Mouse (Mus musculus) limb, embryonic 10.5 days (tissue): ENCODE results near the gene Mrpl41. TPM values are rescaled to one million over a fixed set of nuclear protein-coding genes. Genes with fewer than 3 reads are reported as not detected.
"Not testable (repeated sequence)": the region's sequence is repeated elsewhere in the genome, so short reads cannot be mapped to it uniquely, and the experiment has no call there.

Experiments used
- DNase-seq: peaks from one replicate; pipeline ENCODE4 v3.0.0-alpha.2; 2017; ENCODE audit warnings: low spot score
- H3K27ac ChIP-seq: fragments of 300-500 bp; sonication (generic); 2 replicates; pipeline ENCODE4 v1.5.1; 2016; ENCODE audit warnings: mild to moderate bottlenecking
- H3K27me3 ChIP-seq: fragments of 300-500 bp; sonication (generic); 2 replicates; pipeline ENCODE4 v1.6.1; 2016; ENCODE audit warnings: low read depth, mild to moderate bottlenecking; ENCODE audit not compliant: poor library complexity, severe bottlenecking
- H3K36me3 ChIP-seq: fragments of 300-500 bp; sonication (generic); 2 replicates; pipeline ENCODE4 v1.6.1; 2016; ENCODE audit warnings: mild to moderate bottlenecking, moderate library complexity
- H3K4me1 ChIP-seq: fragments of 300-500 bp; sonication (generic); 2 replicates; pipeline ENCODE4 v1.6.1; 2016
- H3K4me3 ChIP-seq: fragments of 300-500 bp; sonication (generic); 2 replicates; pipeline ENCODE4 v1.5.1; 2016; ENCODE audit warnings: mild to moderate bottlenecking, moderate library complexity
- H3K9me3 ChIP-seq: fragments of 300-500 bp; sonication (generic); replicated peaks from 2 replicates; pipeline ENCODE4 v1.6.1; 2016; ENCODE audit warnings: mild to moderate bottlenecking
- WGBS: fragments of 180-500 bp; shearing (Covaris S2); methylation state at CpG from one replicate; pipeline ENCODE4 v1.1.7; 2016; 5-methylcytosine and 5-hydroxymethylcytosine counted together
- polyA plus RNA-seq: library from polyadenylated mRNA; unstranded; fragments of >200 nt; fragmentation: Nextera tagmentation; extraction: Ambion mirVana; gene quantifications from 2 replicates; pipeline ENCODE4 v1.2.1, GENCODE M21; 2016

The Mrpl41 gene
- polyA plus RNA-seq, 1 experiment from 2014 or later: 119 TPM

DNA sequence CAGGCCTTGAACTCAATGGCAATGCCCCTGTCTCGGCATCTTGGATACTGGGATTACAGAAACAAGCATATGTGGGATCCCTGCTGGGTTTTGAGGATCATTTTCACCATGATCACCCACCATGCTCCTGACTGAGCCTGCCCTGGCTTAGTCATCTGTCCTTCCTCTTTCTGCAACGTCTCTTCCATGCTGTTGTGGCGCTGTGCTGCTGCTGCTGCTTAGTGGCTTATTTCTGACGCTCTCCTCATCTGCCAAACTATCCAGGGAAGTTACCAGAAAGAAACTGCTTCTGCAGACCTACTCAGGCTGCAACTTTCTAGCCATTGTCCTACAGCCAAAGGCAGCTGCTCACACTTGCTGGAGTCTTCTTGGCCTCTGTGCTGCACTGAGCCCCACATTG lies 4.5 kb downstream of the Mrpl41 start:
- 86% methylated on average over 4 of the region's 4 CpGs for WGBS
- no peak for DNase-seq
- Histone ChIP-seq H3K4me1 (peaks cover 9% of the 10 kb centered on the region), H3K27me3 (no peaks in the 10 kb centered on the region), H3K27ac (no peak overlapping the region), H3K9me3 (no peaks in the 10 kb centered on the region), H3K4me3 (no peak overlapping the region), H3K36me3 (peaks cover 79% of the 10 kb centered on the region)

GRCm38 (mm10) chr2:24962304-24963000 lies 12.4 kb downstream of the Mrpl41 start, which contains the start of gene Dph7:
Gene Dph7 (plus strand): TSS chr2:24962400.
- Histone ChIP-seq H3K27me3 (no peaks in the 10 kb centered on the region), H3K27ac (peak within 1 kb of the TSS; percentile 89), H3K36me3 (peaks cover 79% of the 10 kb centered on the region), H3K9me3 (no peaks in the 10 kb centered on the region), H3K4me3 (peak within 1 kb of the TSS; percentile 88), H3K4me1 (peaks cover 9% of the 10 kb centered on the region)
- WGBS: 1% methylated on average over 28 of the region's 28 CpGs
- peak; percentile 91 for DNase-seq

DNA sequence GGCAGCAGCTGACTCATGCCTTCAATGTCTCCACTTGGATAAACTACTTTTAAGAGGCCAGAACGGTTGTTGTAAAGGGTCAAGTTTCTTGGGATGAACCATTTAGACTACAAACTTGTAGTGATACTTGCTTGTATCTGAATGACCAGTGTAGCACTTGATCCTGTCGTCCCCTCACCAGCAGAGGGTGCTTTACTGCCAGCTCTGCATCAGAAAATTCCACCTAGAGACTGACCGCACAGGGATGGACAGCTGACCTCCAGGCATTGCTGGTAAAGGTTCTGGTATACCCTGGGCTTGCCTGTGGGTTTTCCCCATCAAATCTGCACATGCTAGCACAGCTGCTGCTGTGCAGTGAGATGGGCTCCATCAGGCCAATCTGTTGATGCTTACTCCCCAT lies 14.0 kb downstream of the Mrpl41 start:
- Histone ChIP-seq H3K27ac (no peak overlapping the region), H3K4me1 (peaks cover 9% of the 10 kb centered on the region), H3K36me3 (peaks cover 79% of the 10 kb centered on the region), H3K9me3 (no peaks in the 10 kb centered on the region), H3K27me3 (no peaks in the 10 kb centered on the region), H3K4me3 (no peak overlapping the region)
- peak; percentile 42 for DNase-seq
- WGBS: 27% methylated on average over 3 of the region's 3 CpGs

DNA sequence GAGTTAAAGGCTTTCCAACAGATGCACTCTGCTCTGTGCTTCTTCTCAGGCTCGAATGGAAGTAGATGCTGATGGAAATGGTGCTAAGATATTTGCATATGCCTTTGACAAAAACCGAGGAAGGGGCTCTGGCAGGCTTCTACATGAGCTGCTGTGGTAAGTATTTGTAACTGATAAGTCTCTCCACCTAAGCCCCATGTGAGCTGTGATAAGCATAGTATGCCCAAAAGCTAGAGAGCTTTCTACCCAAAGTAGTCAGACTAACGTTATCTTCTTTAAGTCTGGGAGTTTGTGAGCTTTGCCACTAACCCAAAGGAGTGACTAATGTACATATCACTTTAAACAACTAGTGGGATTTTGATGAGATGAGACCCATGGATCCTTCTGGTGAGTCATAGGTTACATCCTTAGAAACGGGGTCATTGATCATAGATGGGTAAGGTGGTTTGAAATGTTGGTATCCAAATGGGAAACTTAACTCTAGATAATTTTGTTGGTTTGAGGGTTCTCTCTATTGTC lies 22.3 kb downstream of the Mrpl41 start:
- WGBS: 86% methylated on average over 4 of the region's 4 CpGs
- no peak for DNase-seq
- peaks cover 16% of the 10 kb centered on the region for H3K4me1 ChIP-seq
- H3K4me3 ChIP-seq: no peak overlapping the region
- H3K36me3 ChIP-seq: peaks cover 62% of the 10 kb centered on the region
- H3K9me3 ChIP-seq: no peaks in the 10 kb centered on the region
- H3K27me3 ChIP-seq: peaks cover 5% of the 10 kb centered on the region; the same call in 1 of the 2 replicates
- H3K27ac ChIP-seq: no peak overlapping the region

DNA sequence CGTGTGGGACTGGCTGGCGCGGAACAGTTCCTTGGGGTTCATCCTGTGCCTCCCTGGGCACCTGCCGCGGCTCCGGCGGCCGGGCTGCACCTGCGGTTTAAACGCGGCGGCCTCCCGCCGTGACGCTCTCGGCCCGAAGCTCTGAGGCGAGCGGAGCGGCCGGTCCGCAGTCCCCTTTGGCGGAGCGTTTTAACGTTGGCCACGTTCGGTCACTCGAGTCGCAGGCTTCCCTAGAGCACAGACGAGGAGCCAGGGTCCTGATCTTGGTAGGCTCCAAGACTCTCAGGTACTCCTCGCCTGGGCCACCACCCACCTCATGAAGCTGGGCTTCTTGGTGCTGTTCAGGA lies 24.7 kb downstream of the Mrpl41 start:
- Histone ChIP-seq H3K36me3 (peaks cover 39% of the 10 kb centered on the region), H3K4me1 (peaks cover 16% of the 10 kb centered on the region), H3K27ac (peak overlapping the region; percentile 92), H3K27me3 (peaks cover 5% of the 10 kb centered on the region; the same call in 1 of the 2 replicates), H3K9me3 (no peaks in the 10 kb centered on the region), H3K4me3 (peak overlapping the region; percentile 91)
- WGBS: under 1% methylated on average over 31 of the region's 31 CpGs
- peak; percentile 56 for DNase-seq

DNA sequence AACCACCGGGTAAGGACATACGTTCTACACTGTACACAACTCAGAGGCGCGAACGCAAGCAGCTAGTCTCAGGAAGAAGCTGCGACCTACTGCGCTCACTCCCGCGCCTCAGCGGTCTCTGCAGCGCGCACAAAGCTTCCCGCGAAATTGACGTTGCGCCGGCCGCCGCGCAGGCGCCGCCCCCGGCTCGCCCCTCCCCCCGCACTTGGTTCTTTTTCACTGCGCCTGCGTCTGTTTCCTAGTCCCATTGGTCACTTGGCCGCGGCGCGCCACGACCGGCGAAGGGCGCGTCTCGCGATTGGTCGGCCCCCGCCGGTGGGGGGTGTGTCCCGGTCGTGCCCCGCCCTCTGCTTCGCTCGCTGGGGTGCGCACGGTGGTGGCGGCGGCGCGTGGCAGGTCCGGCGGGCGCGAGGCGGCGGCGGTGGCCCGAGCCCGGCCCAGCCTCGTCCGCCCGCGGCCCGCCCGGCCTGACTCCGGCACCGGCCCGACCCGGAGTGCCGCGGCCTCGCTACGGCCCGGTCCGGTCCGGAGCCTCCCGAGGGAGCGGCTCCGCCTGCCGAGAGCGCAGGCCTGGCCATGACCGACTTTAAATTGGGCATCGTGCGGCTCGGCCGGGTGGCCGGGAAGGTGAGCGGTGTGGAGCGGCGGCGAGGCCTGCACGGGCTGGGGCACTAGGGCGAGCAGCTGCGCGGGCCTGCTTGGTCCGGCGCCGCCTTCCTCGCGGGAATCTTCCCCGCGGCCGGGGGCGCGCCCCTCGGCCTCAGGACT lies 25.3 kb downstream of the Mrpl41 start, which contains the start of gene Zmynd19:
Zmynd19 (plus strand) TSS at position 372 of the 768 bp plus-strand sequence.
- Histone ChIP-seq H3K4me3 (peak within 1 kb of the TSS; percentile 91), H3K27me3 (peaks cover 5% of the 10 kb centered on the region; the same call in 1 of the 2 replicates), H3K4me1 (peaks cover 16% of the 10 kb centered on the region), H3K27ac (peak within 1 kb of the TSS; percentile 92), H3K9me3 (no peaks in the 10 kb centered on the region), H3K36me3 (peaks cover 33% of the 10 kb centered on the region)
- DNase-seq: peak; percentile 99
- under 1% methylated on average over 107 of the region's 108 CpGs for WGBS

DNA sequence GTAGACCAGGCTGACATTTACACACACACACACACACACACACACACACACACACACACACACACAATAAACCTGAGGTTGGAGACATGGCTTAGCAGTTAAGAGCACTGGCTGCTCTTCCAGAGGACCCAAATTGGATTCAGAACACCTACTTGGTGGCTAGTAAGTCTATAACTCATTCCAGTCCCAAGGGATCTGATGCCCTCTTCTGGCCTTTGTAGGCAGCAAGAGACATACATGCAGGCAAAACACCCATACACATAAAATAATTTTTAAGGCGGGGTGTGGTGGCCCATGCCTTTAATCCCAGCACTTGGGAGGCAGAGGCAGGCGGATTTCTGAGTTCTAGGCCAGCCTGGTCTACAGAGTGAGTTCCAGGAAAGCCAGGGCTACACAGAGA lies 30.6 kb downstream of the Mrpl41 start:
- not testable (repeated sequence) for H3K27ac ChIP-seq, H3K4me1 ChIP-seq, H3K36me3 ChIP-seq, DNase-seq, H3K4me3 ChIP-seq, H3K27me3 ChIP-seq, H3K9me3 ChIP-seq
- 60% methylated on average over 2 of the region's 2 CpGs for WGBS

DNA sequence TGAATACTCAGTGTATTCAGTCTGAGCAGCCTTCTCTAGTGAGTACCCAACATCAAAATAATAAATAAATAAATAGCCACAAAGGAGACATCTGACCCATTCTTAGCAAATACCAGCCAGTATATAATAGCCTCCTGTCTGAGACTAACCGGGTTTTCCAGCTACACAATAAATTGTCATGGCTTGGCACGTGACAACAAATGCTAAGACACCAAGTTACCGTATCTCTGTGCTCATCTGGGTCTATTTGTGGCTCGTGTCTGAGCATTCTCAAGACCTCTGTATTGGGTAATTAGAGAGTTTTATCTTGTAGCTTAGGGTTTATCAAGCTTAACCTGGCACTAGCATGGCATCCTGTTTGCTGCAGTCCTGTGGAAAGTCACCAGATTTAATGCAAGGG lies 32.8 kb downstream of the Mrpl41 start:
- WGBS: 83% methylated on average over 4 of the region's 4 CpGs
- Histone ChIP-seq H3K4me3 (no peak overlapping the region), H3K27me3 (peaks cover 5% of the 10 kb centered on the region; the same call in 1 of the 2 replicates), H3K9me3 (no peaks in the 10 kb centered on the region), H3K4me1 (no peaks in the 10 kb centered on the region), H3K36me3 (no peaks in the 10 kb centered on the region), H3K27ac (no peak overlapping the region)
- DNase-seq: no peak

- no peaks in the 10 kb centered on the region for H3K9me3 ChIP-seq
- DNase-seq: peak; percentile 91
- peak within 1 kb of the TSS; percentile 72 for H3K27ac ChIP-seq
- H3K27me3 ChIP-seq: peaks cover 36% of the 10 kb centered on the region
- WGBS: 1% methylated on average over 46 of the region's 49 CpGs
- H3K4me3 ChIP-seq: peak within 1 kb of the TSS; percentile 71
- H3K4me1 ChIP-seq: peaks cover 20% of the 10 kb centered on the region
- H3K36me3 ChIP-seq: no peaks in the 10 kb centered on the region
Observed at GRCm38 (mm10) chr2:24935057-24935796, 39.7 kb downstream of the Mrpl41 start, which contains the start of gene Arrdc1. Gene Arrdc1 (minus strand): TSS chr2:24935252.

GRCm38 (mm10) chr2:24934441-24934963 lies 40.4 kb downstream of the Mrpl41 start:
- no peak for DNase-seq
- H3K9me3 ChIP-seq: no peaks in the 10 kb centered on the region
- H3K27ac ChIP-seq: peak overlapping the region; percentile 72

DNA sequence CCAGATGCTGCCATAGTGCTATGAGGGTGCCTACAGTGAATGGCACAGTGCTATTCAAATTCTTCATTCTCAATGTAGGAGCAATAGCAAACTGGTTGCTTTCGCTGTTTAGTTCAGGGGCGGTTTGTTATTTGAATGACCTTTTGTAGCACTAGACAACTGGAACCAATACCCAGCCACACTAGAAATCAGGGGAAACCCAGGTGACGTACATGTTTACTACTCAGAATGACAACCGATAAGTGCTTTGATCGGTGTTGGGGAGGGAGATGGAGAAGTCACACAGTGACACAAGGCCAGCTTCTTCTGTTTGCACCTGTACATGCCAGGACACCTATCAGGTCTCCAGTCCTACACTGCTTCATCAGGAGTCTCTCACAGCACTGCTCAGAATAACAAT lies 45.3 kb downstream of the Mrpl41 start:
- WGBS: 96% methylated on average over 5 of the region's 5 CpGs
- peaks cover 7% of the 10 kb centered on the region for H3K4me1 ChIP-seq
- no peaks in the 10 kb centered on the region for H3K9me3 ChIP-seq
- no peak overlapping the region for H3K4me3 ChIP-seq
- no peak for DNase-seq
- H3K27ac ChIP-seq: no peak overlapping the region
- no peaks in the 10 kb centered on the region for H3K36me3 ChIP-seq
- H3K27me3 ChIP-seq: peaks cover 24% of the 10 kb centered on the region

More at GRCm38 (mm10) chr2:24934441-24934963, 40.4 kb downstream of the Mrpl41 start:
- Histone ChIP-seq H3K4me1 (peaks cover 20% of the 10 kb centered on the region), H3K27me3 (peaks cover 36% of the 10 kb centered on the region), H3K36me3 (no peaks in the 10 kb centered on the region), H3K4me3 (peak overlapping the region; percentile 71)
- 4% methylated on average over 19 of the region's 19 CpGs for WGBS

DNA sequence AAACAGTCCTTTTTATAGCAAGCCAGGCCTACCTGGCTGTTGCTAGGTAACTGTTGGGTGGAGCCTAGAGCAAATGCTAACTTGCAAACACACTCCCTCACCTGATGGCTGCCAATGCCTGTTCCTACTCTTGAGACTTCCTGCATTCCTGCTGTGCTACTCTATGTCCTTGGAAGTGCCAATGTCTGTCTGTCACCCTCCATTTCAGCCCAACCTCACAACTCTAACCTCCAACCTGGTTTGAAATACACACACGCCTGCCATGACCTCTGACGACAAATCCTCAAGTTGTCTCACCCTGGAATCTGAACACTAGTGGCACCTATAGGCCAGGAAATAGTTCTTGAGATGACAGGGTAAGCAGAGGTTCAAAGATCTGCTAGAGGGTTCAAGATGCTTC lies 45.8 kb downstream of the Mrpl41 start:
- no peak for DNase-seq
- H3K27me3 ChIP-seq: peaks cover 19% of the 10 kb centered on the region
- WGBS: 56% methylated on average over 2 of the region's 2 CpGs
- peaks cover 3% of the 10 kb centered on the region for H3K4me1 ChIP-seq
- H3K4me3 ChIP-seq: no peak overlapping the region
- no peaks in the 10 kb centered on the region for H3K36me3 ChIP-seq
- no peak overlapping the region for H3K27ac ChIP-seq
- H3K9me3 ChIP-seq: no peaks in the 10 kb centered on the region
